Mouse (Mus musculus) megakaryocyte, embryonic 14.5 days (primary cell): ENCODE results near the gene Ntrk3.

Source experiments
- FLI1 ChIP-seq: IDR thresholded peaks from 2 replicates; pipeline ENCODE4 v1.6.1; 2012; ENCODE audit warnings: low read length, inconsistent platforms, mixed read lengths
- GATA1 ChIP-seq: IDR thresholded peaks from 3 replicates; pipeline ENCODE4 v1.6.1; 2012; ENCODE audit warnings: mixed read lengths, low read length, inconsistent platforms, borderline replicate concordance

- no peak for TF ChIP-seq FLI1
- no peak for TF ChIP-seq GATA1
These were observed 6.0 kb upstream of the Ntrk3 start for GRCm38 (mm10) chr7:78743731-78744385.
